Mouse (Mus musculus): ENCODE measurements around the gene Cadm2.

- no peak for TF ChIP-seq POLR2A (IDR thresholded peaks at IDR 0.05; ENCODE audit: low read depth, low read length)
- TF ChIP-seq CTCF (IDR thresholded peaks at IDR 0.05; ENCODE audit: extremely low read depth, insufficient read depth, insufficient read length, insufficient replicate concordance): no peak
These were observed 827.6 kb downstream of the Cadm2 start for GRCm38 (mm10) chr16:66793067-66793466.
